Mouse (Mus musculus) intestine, embryonic 16.5 days (tissue): ENCODE data around the gene Supt3. TPM values are rescaled to one million over a fixed set of nuclear protein-coding genes. Genes with fewer than 3 reads are reported as not detected.

Source experiments
- ATAC-seq: fragments of 200-750 bp; cut with Nextera tagmentation; 2 replicates; pipeline ENCODE4 v1.8.0; 2017; ENCODE audit warnings: moderate TSS enrichment, moderate library complexity
- H3K27ac ChIP-seq: fragments of 300-500 bp; sonication (generic); 2 replicates; pipeline ENCODE4 v1.5.1; 2014; ENCODE audit warnings: mild to moderate bottlenecking, low read length
- H3K27me3 ChIP-seq: fragments of 300-500 bp; sonication (generic); replicated peaks from 2 replicates; pipeline ENCODE4 v1.6.1; 2014; ENCODE audit warnings: low read length, control low read depth, mixed read lengths; ENCODE audit not compliant: control insufficient read depth, insufficient read depth
- H3K36me3 ChIP-seq: fragments of 300-500 bp; sonication (generic); 2 replicates; pipeline ENCODE4 v1.6.1; 2014; ENCODE audit warnings: low read length, control low read depth; ENCODE audit not compliant: control insufficient read depth, insufficient read depth
- H3K4me1 ChIP-seq: fragments of 300-500 bp; sonication (generic); 2 replicates; pipeline ENCODE4 v1.6.1; 2014; ENCODE audit warnings: low read length, control low read depth, mixed read lengths; ENCODE audit not compliant: control insufficient read depth, insufficient read depth
- H3K4me2 ChIP-seq: fragments of 300-500 bp; sonication (generic); 2 replicates; pipeline ENCODE4 v1.6.1; 2014; ENCODE audit warnings: low read depth, low read length, control low read depth
- H3K4me3 ChIP-seq: fragments of 300-500 bp; sonication (generic); 2 replicates; pipeline ENCODE4 v1.5.1; 2014; ENCODE audit warnings: mild to moderate bottlenecking, low read length
- H3K9ac ChIP-seq: fragments of 300-500 bp; sonication (generic); 2 replicates; pipeline ENCODE4 v1.6.1; 2014; ENCODE audit warnings: low read depth, low read length
- H3K9me3 ChIP-seq: fragments of 300-500 bp; sonication (generic); 2 replicates; pipeline ENCODE4 v1.6.1; 2016; ENCODE audit warnings: low read length, control low read depth; ENCODE audit not compliant: control insufficient read depth
- WGBS: fragments of 180-500 bp; shearing (Covaris S2); extraction: QIAGEN DNeasy Blood & Tissue Kit; methylation state at CpG from one replicate; pipeline ENCODE4 v1.1.7; 2014; 5-methylcytosine and 5-hydroxymethylcytosine counted together
- polyA plus RNA-seq: library from polyadenylated mRNA; unstranded; fragments of >200 nt; fragmentation: Nextera tagmentation; extraction: Ambion mirVana; gene quantifications from 2 replicates; pipeline ENCODE4 v1.2.1, GENCODE M21; 2015

Supt3 gene
- polyA plus RNA-seq, 1 experiment from 2014 or later: 15.7 TPM

GRCm38 (mm10) chr17:45153721-45154120 is 376.8 kb downstream of the Supt3 start:
- no peak overlapping the region for H3K4me2 ChIP-seq
- 35% methylated on average over 6 of the region's 6 CpGs for WGBS
- H3K4me3 ChIP-seq: no peak overlapping the region
- ATAC-seq: no peak
- H3K36me3 ChIP-seq: no peaks in the 10 kb centered on the region
- H3K9me3 ChIP-seq: no peaks in the 10 kb centered on the region
- no peaks in the 10 kb centered on the region for H3K4me1 ChIP-seq
- H3K27me3 ChIP-seq: no peaks in the 10 kb centered on the region
- H3K9ac ChIP-seq: no peak overlapping the region
- no peak overlapping the region for H3K27ac ChIP-seq

DNA sequence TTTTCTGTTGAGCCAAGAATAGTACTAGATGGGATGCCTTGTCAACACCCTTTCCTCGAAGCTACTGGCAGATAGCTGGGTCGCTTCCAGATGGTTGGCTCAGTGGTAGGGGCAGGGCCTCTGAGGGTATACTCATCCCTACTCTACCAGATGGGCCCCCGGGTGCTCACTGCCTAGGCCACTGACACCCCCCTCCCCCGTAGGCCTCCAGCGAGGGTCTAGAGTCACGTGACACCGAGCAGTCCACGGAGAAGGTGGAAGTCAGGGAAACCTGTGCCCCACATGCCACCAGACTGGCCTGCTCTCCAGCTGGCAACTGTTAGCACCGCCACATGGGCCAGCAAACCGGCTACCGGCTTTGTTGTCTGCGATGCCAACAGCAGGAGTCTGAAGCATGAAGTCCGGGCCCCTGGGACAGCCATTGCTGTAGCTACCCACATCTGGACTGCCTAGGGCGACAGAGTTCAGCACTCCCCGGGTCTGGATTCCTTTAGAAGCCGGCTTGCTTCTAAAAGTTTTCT is 381.3 kb downstream of the Supt3 start:
- no peak overlapping the region for H3K9ac ChIP-seq
- H3K4me3 ChIP-seq: no peak overlapping the region
- no peaks in the 10 kb centered on the region for H3K9me3 ChIP-seq
- H3K36me3 ChIP-seq: no peaks in the 10 kb centered on the region
- WGBS: 68% methylated on average over 16 of the region's 16 CpGs
- H3K27me3 ChIP-seq: no peaks in the 10 kb centered on the region
- no peak for ATAC-seq
- H3K4me2 ChIP-seq: no peak overlapping the region
- H3K27ac ChIP-seq: no peak overlapping the region
- no peaks in the 10 kb centered on the region for H3K4me1 ChIP-seq

GRCm38 (mm10) chr17:45160651-45161050 is 383.7 kb downstream of the Supt3 start:
- Histone ChIP-seq H3K27me3 (no peaks in the 10 kb centered on the region), H3K9me3 (no peaks in the 10 kb centered on the region), H3K27ac (no peak overlapping the region), H3K36me3 (no peaks in the 10 kb centered on the region), H3K4me3 (no peak overlapping the region), H3K4me2 (no peak overlapping the region), H3K4me1 (no peaks in the 10 kb centered on the region), H3K9ac (no peak overlapping the region)
- ATAC-seq: no peak
- 89% methylated on average over 6 of the region's 6 CpGs for WGBS

- no peaks in the 10 kb centered on the region for H3K9me3 ChIP-seq
- WGBS: 25% methylated on average over 4 of the region's 4 CpGs
- H3K4me3 ChIP-seq: no peak overlapping the region
- H3K9ac ChIP-seq: no peak overlapping the region
- no peak overlapping the region for H3K4me2 ChIP-seq
- H3K27me3 ChIP-seq: no peaks in the 10 kb centered on the region
- no peak overlapping the region for H3K27ac ChIP-seq
- H3K4me1 ChIP-seq: no peaks in the 10 kb centered on the region
- H3K36me3 ChIP-seq: no peaks in the 10 kb centered on the region
- ATAC-seq: peak; percentile 79
Observed at GRCm38 (mm10) chr17:45165741-45166140, 388.8 kb downstream of the Supt3 start.

Other genes starting within 250 kb of the Supt3 start
- gene Runx2, start 37.6 kb downstream of the Supt3 start, polyA plus RNA-seq: 0.62 and 0.91 TPM in 2 replicates